Mouse (Mus musculus): ENCODE measurements around the gene Lhx1.

- TF ChIP-seq CTCF (IDR thresholded peaks at IDR 0.05; ENCODE audit: low read depth) (no peak), EP300 (IDR thresholded peaks at IDR 0.05; ENCODE audit: low read depth) (no peak)
These were observed 52.2 kb downstream of the Lhx1 start for GRCm38 (mm10) chr11:84473093-84473667.
